Mouse (Mus musculus) ES-Bruce4 (cell line): Measurements from ENCODE around the gene Wdfy3. TPM values are rescaled to one million over a fixed set of nuclear protein-coding genes. Genes with fewer than 3 reads are reported as not detected.

Experiments used
- H3K27ac ChIP-seq: 2 replicates; pipeline ENCODE4 v1.5.1; 2012; ENCODE audit warnings: low read length, inconsistent platforms; ENCODE audit not compliant: insufficient read depth
- H3K27me3 ChIP-seq: 2 replicates; pipeline ENCODE4 v1.6.1; 2012; ENCODE audit warnings: mild to moderate bottlenecking, low read length, inconsistent platforms; ENCODE audit not compliant: control insufficient read depth, poor library complexity, insufficient read depth, severe bottlenecking
- H3K36me3 ChIP-seq: 2 replicates; pipeline ENCODE4 v1.6.1; 2012; ENCODE audit warnings: inconsistent platforms, mild to moderate bottlenecking, low read length, moderate library complexity; ENCODE audit not compliant: control insufficient read depth, poor library complexity, insufficient read depth, severe bottlenecking
- H3K4me1 ChIP-seq: one replicate; pipeline ENCODE4 v1.8.1; 2011; ENCODE audit warnings: low read length; ENCODE audit not compliant: control insufficient read depth, insufficient read depth
- H3K4me3 ChIP-seq: 2 replicates; pipeline ENCODE4 v1.5.1; 2011; ENCODE audit warnings: low read depth, mild to moderate bottlenecking, low read length
- H3K9ac ChIP-seq: 2 replicates; pipeline ENCODE4 v1.6.1; 2012; ENCODE audit warnings: low read depth, mild to moderate bottlenecking, inconsistent platforms; ENCODE audit not compliant: poor library complexity, severe bottlenecking
- H3K9me3 ChIP-seq: replicated peaks from 2 replicates; pipeline ENCODE4 v1.6.1; 2012; ENCODE audit warnings: mild to moderate bottlenecking, low read length, inconsistent platforms; ENCODE audit not compliant: control insufficient read depth, poor library complexity, insufficient read depth, severe bottlenecking
- CTCF ChIP-seq: IDR thresholded peaks from one replicate; pipeline ENCODE4 v1.8.1; 2011; ENCODE audit warnings: low read depth, low read length
- EP300 ChIP-seq: IDR thresholded peaks from 2 replicates; pipeline ENCODE4 v1.6.1; 2011; ENCODE audit warnings: low read depth, low read length; ENCODE audit not compliant: insufficient read depth
- POLR2A ChIP-seq: IDR thresholded peaks from one replicate; pipeline ENCODE4 v1.8.1; 2011; ENCODE audit warnings: low read length; ENCODE audit not compliant: insufficient read depth
- polyA plus RNA-seq: library from polyadenylated mRNA; stranded (reverse); fragments of >200 nt; gene quantifications from 2 replicates; pipeline ENCODE4 v1.2.4, GENCODE M21; 2011; ENCODE audit warnings: low read depth; ENCODE audit not compliant: missing spikeins, insufficient read depth, insufficient read length

Gene Wdfy3
- polyA plus RNA-seq, 1 experiment: 20.2 TPM

DNA sequence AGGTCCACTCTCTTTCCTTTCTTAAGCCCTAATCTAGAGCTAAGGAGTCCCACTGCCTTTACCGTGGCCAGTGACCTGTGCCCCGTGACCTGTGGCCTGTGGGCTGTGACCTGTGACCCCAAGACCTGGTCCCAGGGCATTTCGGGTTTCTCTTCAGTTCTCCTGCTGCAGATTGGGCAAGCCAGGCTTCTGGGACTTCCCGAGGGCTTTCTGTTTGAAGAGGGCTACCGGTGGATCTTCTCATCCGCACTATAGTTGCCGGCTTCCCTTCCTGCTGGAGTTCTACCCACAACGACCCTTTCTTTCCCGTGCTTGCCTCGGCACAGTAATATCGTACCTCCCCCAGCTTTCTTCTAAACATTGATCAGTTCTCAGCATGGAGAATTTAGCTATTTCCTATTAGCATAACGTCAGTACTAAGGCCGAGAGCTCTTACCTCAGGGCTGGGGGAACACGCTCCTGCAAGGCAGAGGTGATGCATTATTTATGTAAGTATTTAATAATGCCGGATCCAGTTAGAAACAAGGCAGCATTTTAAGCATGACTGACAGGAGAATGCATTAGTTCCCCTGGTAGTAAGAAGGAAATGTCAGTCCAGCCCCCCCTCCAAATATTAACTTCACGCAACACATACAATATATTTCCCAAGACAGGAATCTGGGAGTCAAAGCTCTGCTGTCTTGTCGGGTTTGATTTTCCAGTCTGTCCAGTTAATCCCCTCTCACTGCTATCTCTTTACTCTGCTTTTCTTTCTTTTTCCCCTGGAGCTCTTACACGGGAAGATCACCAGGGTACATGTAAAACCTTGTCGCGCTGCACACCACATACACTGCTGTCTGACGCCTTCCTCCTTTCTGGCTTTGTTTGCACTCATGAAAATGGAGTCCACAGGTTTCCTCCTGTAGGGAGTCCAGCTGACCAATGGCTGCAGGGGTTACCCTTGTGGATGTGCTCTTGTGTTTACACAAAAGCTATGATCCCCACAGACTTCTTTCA, 30.8 kb upstream of the Wdfy3 start:
- Histone ChIP-seq H3K27ac (no peak overlapping the region), H3K36me3 (no peaks in the 10 kb centered on the region), H3K9me3 (no peaks in the 10 kb centered on the region), H3K4me1 (no peaks in the 10 kb centered on the region), H3K9ac (no peak overlapping the region), H3K4me3 (no peak overlapping the region), H3K27me3 (no peaks in the 10 kb centered on the region)
- TF ChIP-seq EP300 (no peak), CTCF (no peak), POLR2A (no peak)

DNA sequence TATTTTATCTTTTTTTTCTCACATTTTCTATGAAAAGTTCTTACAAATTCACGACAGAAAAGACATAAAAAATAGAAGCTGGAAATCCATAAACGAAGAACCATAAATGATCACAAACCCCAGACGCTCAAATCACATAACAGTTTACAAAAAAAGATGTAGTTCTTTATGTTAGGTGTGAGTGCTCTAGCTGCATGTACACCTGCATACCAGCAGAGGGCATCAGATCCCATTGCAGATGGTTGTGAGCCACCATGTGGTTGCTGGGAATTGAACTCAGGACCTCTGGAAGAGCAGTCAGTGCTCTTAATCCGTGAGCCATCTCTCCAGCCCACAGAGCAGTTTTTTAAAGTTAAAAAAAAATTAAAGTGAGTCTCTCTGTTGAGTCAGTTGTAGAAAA, 25.9 kb upstream of the Wdfy3 start:
- Histone ChIP-seq H3K9me3 (no peaks in the 10 kb centered on the region), H3K4me3 (no peak overlapping the region), H3K27ac (no peak overlapping the region), H3K4me1 (no peaks in the 10 kb centered on the region), H3K36me3 (no peaks in the 10 kb centered on the region), H3K27me3 (no peaks in the 10 kb centered on the region), H3K9ac (no peak overlapping the region)
- TF ChIP-seq EP300 (no peak), CTCF (peak; percentile 27), POLR2A (no peak)

DNA sequence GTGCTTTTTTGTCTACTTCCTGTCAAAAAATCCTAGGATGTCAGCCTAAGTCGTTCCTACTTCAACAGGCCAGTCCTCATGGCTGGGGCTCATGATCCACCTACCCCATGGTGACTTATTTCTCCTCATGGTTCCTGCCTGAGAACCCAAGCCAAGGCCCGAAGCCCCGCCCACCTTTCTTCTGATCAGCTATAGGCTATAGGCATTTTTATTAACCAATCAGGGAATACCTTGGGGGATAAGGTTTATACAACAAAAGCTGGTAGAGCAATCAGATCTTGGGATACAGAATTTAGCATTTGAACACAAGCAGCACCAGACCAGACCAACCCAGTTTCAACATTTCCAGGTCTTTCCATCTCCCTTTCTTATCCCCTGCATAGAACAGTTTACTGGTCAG, 21.0 kb upstream of the Wdfy3 start:
- Histone ChIP-seq H3K27ac (no peak overlapping the region), H3K36me3 (no peaks in the 10 kb centered on the region), H3K27me3 (no peaks in the 10 kb centered on the region), H3K9ac (no peak overlapping the region), H3K4me1 (no peaks in the 10 kb centered on the region), H3K4me3 (no peak overlapping the region), H3K9me3 (no peaks in the 10 kb centered on the region)
- TF ChIP-seq POLR2A (no peak), CTCF (no peak), EP300 (no peak)

DNA sequence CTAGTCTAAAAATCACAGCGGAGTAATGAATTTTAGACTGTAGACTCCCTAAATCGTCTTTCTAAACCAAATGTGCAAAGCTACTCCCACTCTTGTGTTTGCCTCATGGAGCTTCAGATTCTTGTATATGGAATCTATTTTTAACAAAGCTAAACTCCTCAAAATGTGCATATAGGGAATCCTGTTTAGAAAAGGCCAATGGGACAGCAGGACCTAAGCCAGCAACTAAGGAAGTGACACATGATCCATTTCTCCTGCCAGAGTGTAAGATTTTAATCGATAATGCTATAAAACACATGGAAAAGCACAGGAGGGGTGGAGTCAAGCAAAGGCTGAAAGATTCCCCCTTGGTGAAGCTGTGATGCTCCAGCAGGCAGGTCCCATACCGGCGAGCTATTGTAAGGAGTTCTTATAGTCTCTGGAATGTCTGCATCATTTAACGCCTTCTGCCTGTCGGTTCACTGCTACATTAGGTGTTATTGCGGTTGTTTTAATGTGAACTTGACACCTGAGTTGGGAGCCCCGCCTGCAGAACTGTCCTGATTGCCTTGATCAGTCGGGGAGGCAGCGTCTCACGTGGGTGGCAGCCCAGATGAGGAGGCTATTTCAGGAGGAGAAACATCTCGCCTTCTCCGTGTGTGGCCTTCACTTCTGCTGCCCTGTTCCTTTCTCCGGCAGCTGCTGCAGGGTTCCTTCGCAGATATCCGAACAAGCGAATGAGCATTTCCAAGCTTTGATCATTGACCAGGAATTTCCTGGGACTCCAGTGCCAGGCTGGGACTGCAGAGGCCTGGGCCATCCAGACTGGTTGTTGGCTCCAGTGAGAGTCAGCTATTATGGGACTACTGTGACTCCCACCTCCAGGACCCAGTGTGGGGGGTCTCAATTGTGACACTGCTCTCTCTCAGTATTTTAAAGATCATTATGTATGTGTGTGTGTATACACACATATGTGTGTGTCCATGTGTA, 15.3 kb upstream of the Wdfy3 start:
- no peaks in the 10 kb centered on the region for H3K36me3 ChIP-seq
- no peaks in the 10 kb centered on the region for H3K27me3 ChIP-seq
- H3K9ac ChIP-seq: no peak overlapping the region
- no peaks in the 10 kb centered on the region for H3K4me1 ChIP-seq
- H3K27ac ChIP-seq: no peak overlapping the region
- no peak overlapping the region for H3K4me3 ChIP-seq
- TF ChIP-seq EP300: no peak
- TF ChIP-seq POLR2A: no peak
- TF ChIP-seq CTCF: no peak
- no peaks in the 10 kb centered on the region for H3K9me3 ChIP-seq

DNA sequence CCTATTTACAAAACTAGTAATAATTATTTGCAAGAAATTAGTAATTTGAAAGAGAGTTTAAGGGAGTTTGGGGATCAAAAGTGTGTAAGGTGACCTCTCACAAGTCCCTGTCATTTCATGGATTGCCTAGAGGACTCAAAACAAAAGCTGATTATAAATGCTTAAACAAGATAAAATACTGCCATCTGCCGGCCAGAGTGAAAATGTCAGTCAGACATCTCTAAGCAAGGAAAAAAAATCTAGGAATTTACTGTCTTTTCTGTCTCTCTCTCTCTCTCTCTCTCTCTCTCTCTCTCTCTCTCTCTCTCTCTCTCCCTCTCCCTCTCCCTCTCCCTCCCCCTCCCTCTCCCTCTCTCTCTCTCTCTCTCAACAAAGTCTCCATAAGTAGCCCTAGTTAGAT, 4.4 kb upstream of the Wdfy3 start:
- no peaks in the 10 kb centered on the region for H3K27me3 ChIP-seq
- no peaks in the 10 kb centered on the region for H3K36me3 ChIP-seq
- H3K9me3 ChIP-seq: no peaks in the 10 kb centered on the region
- peaks cover 3% of the 10 kb centered on the region for H3K4me1 ChIP-seq
- TF ChIP-seq CTCF: peak; percentile 21
- TF ChIP-seq EP300: no peak
- no peak for TF ChIP-seq POLR2A
- no peak overlapping the region for H3K4me3 ChIP-seq
- H3K27ac ChIP-seq: no peak overlapping the region
- H3K9ac ChIP-seq: no peak overlapping the region
